Mouse (Mus musculus): ENCODE measurements around the gene Otud6a.

GRCm38 (mm10) chrX:100401657-100402056 is 27.2 kb upstream of the Otud6a start:
- TF ChIP-seq CTCF (IDR thresholded peaks at IDR 0.05; ENCODE audit: extremely low read depth, insufficient read length, insufficient replicate concordance, low read depth, low read length) (no peak), POLR2A (IDR thresholded peaks at IDR 0.05; ENCODE audit: low read depth, low read length) (no peak)
